Mouse (Mus musculus) heart, embryonic 11.5 days (tissue): Measurements from ENCODE around the gene Ptbp3. TPM values are rescaled to one million over a fixed set of nuclear protein-coding genes. Genes with fewer than 3 reads are reported as not detected.

Source experiments
- ATAC-seq: fragments of 200-750 bp; cut with Nextera tagmentation; replicated peaks from 2 replicates; pipeline ENCODE4 v1.8.0; 2017; ENCODE audit warnings: moderate library complexity; ENCODE audit not compliant: insufficient number of reproducible peaks, low FRiP score, low TSS enrichment
- H3K27ac ChIP-seq: fragments of 300-500 bp; sonication (generic); 2 replicates; pipeline ENCODE4 v1.5.1; 2014; ENCODE audit warnings: mild to moderate bottlenecking, low read depth, low read length
- H3K27me3 ChIP-seq: fragments of 300-500 bp; sonication (generic); 2 replicates; pipeline ENCODE4 v1.6.1; 2014; ENCODE audit warnings: mild to moderate bottlenecking, low read length, mixed read lengths; ENCODE audit not compliant: control insufficient read depth, insufficient read depth
- H3K36me3 ChIP-seq: fragments of 300-500 bp; sonication (generic); 2 replicates; pipeline ENCODE4 v1.6.1; 2014; ENCODE audit warnings: mild to moderate bottlenecking, low read length, moderate library complexity, mixed read lengths; ENCODE audit not compliant: control insufficient read depth, insufficient read depth
- H3K4me1 ChIP-seq: fragments of 300-500 bp; sonication (generic); 2 replicates; pipeline ENCODE4 v1.6.1; 2014; ENCODE audit warnings: low read length; ENCODE audit not compliant: control insufficient read depth, insufficient read depth
- H3K4me2 ChIP-seq: fragments of 300-500 bp; sonication (generic); 2 replicates; pipeline ENCODE4 v1.6.1; 2014; ENCODE audit warnings: mild to moderate bottlenecking, moderate library complexity
- H3K4me3 ChIP-seq: fragments of 300-500 bp; sonication (generic); 2 replicates; pipeline ENCODE4 v1.5.1; 2014; ENCODE audit warnings: low read depth, low read length
- H3K9ac ChIP-seq: fragments of 300-500 bp; sonication (generic); 2 replicates; pipeline ENCODE4 v1.6.1; 2014; ENCODE audit warnings: mild to moderate bottlenecking, low read depth, low read length, moderate library complexity
- H3K9me3 ChIP-seq: fragments of 300-500 bp; sonication (generic); replicated peaks from 2 replicates; pipeline ENCODE4 v1.6.1; 2016; ENCODE audit warnings: low read length; ENCODE audit not compliant: control insufficient read depth
- WGBS: fragments of 180-500 bp; shearing (Covaris S2); extraction: QIAGEN DNeasy Blood & Tissue Kit; methylation state at CpG from one replicate; pipeline ENCODE4 v1.1.7; 2014; ENCODE audit not compliant: insufficient replicate concordance; 5-methylcytosine and 5-hydroxymethylcytosine counted together
- polyA plus RNA-seq: library from polyadenylated mRNA; unstranded; fragments of >200 nt; fragmentation: Nextera tagmentation; extraction: Ambion mirVana; gene quantifications from 2 replicates; pipeline ENCODE4 v1.2.1, GENCODE M21; 2014

The Ptbp3 gene
- polyA plus RNA-seq, 1 experiment from 2014 or later: 48.4 TPM

DNA sequence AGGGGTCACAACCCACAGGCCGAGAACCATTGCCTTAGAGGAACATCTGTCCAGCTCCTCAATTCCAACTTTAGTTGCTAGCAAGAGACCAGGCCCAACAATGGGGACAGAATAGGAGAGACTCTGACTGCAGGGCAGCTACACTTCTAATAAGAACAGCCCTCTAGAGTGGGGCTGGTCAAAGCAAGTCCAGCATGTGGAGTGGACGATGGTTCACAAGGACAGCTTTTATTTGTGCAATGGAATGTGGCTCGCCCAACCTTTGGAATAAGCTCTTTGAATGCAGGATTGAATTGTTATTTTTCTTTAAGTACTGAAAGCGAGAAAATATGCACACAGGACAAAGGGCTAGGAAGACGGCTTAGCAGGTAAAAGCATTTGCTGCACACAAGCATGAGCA, 122.7 kb downstream of the Ptbp3 start:
- 96% methylated on average over 5 of the region's 5 CpGs for WGBS

GRCm38 (mm10) chr4:59422808-59423207, 126.4 kb downstream of the Ptbp3 start:
- H3K4me2 ChIP-seq: no peak overlapping the region
- H3K27me3 ChIP-seq: no peaks in the 10 kb centered on the region
- no peak overlapping the region for H3K9ac ChIP-seq
- ATAC-seq: no peak
- no peak overlapping the region for H3K27ac ChIP-seq
- no peak overlapping the region for H3K4me3 ChIP-seq
- H3K4me1 ChIP-seq: no peaks in the 10 kb centered on the region; the same call in 1 of the 2 replicates
- no peaks in the 10 kb centered on the region for H3K9me3 ChIP-seq
- no peaks in the 10 kb centered on the region for H3K36me3 ChIP-seq

More for the DNA sequence above, 122.7 kb downstream of the Ptbp3 start:
- H3K9ac ChIP-seq: no peak overlapping the region
- no peaks in the 10 kb centered on the region for H3K27me3 ChIP-seq
- no peak for ATAC-seq
- no peaks in the 10 kb centered on the region; the same call in 1 of the 2 replicates for H3K4me1 ChIP-seq
- H3K9me3 ChIP-seq: no peaks in the 10 kb centered on the region
- H3K27ac ChIP-seq: no peak overlapping the region
- no peak overlapping the region for H3K4me2 ChIP-seq
- no peak overlapping the region for H3K4me3 ChIP-seq
- H3K36me3 ChIP-seq: no peaks in the 10 kb centered on the region

GRCm38 (mm10) chr4:59422025-59422783, 127.0 kb downstream of the Ptbp3 start:
- Histone ChIP-seq H3K36me3 (no peaks in the 10 kb centered on the region), H3K4me3 (no peak overlapping the region)

More at GRCm38 (mm10) chr4:59422025-59422783, 127.0 kb downstream of the Ptbp3 start:
- no peak overlapping the region for H3K4me2 ChIP-seq
- no peak overlapping the region for H3K9ac ChIP-seq
- no peaks in the 10 kb centered on the region for H3K27me3 ChIP-seq
- H3K4me1 ChIP-seq: no peaks in the 10 kb centered on the region; the same call in 1 of the 2 replicates
- H3K27ac ChIP-seq: no peak overlapping the region
- ATAC-seq: no peak
- WGBS: 70% methylated on average over 5 of the region's 5 CpGs
- H3K9me3 ChIP-seq: no peaks in the 10 kb centered on the region

Other genes starting within 250 kb of the Ptbp3 start
- gene Susd1, start 110.7 kb downstream of the Ptbp3 start, polyA plus RNA-seq: 5.4 and 7.0 TPM in 2 replicates
- gene Hsdl2, start 32.2 kb upstream of the Ptbp3 start, polyA plus RNA-seq: 30.8 and 34.2 TPM in 2 replicates
- 27.0 and 30.5 TPM in 2 replicates for gene E130308A19Rik, start 76.8 kb upstream of the Ptbp3 start, polyA plus RNA-seq